Comparison of ENCODE assay signal across 8 mouse cellular contexts in genomic region chr9:83956632-83957314, GRCm38 (mm10). TPM values are rescaled to one million over a fixed set of nuclear protein-coding genes. Genes with fewer than 3 reads are reported as not detected.
DNase-seq lines count a peak whose midpoint lies in the region; ATAC-seq and TF ChIP-seq lines count a peak whose summit lies in the region.

No protein-coding gene starts in this region.

- TF ChIP-seq CTCF in spleen, adult 2 months (IDR thresholded peaks at IDR 0.05; ENCODE audit: extremely low read depth, insufficient read depth, insufficient read length, insufficient replicate concordance) = peak; percentile 80; the same call in 1 of the 2 replicates

- ATAC-seq in embryonic facial prominence, embryonic 15.5 days (ENCODE audit: insufficient number of reproducible peaks, low FRiP score, low TSS enrichment, low read depth) = peak; percentile 65; the same call in 1 of the 2 replicates
- ATAC-seq in limb, embryonic 13.5 days (ENCODE audit: low FRiP score, low read depth) = peak; percentile 85
- ATAC-seq in midbrain, embryonic 16.5 days = peak; percentile 95

- H3K9ac ChIP-seq in embryonic facial prominence, embryonic 15.5 days = no peak overlapping the region
- 0 out of 2 replicates have a peak overlapping the region, but pooled peaks have one; percentile 31 for H3K9ac ChIP-seq in limb, embryonic 13.5 days
- no peak overlapping the region for H3K9ac ChIP-seq in midbrain, embryonic 16.5 days (ENCODE audit: low read depth, low read length)

- 51% methylated on average over 15 of the region's 15 CpGs for WGBS in embryonic facial prominence, embryonic 15.5 days
- 56% methylated on average over 15 of the region's 15 CpGs for WGBS in limb, embryonic 13.5 days
- 51% methylated on average over 15 of the region's 15 CpGs for WGBS in midbrain, embryonic 16.5 days
- WGBS in spleen, adult 2 months = 55% methylated on average over 15 of the region's 15 CpGs

- no peak for TF ChIP-seq POLR2A in spleen, adult 2 months (IDR thresholded peaks at IDR 0.05; ENCODE audit: low read depth, low read length)

- H3K4me2 ChIP-seq in embryonic facial prominence, embryonic 15.5 days (replicated peaks) = no peak overlapping the region
- no peak overlapping the region for H3K4me2 ChIP-seq in limb, embryonic 13.5 days (replicated peaks)
- no peak overlapping the region for H3K4me2 ChIP-seq in midbrain, embryonic 16.5 days (ENCODE audit: low read length)

- no peaks in the 10 kb centered on the region for H3K9me3 ChIP-seq in embryonic facial prominence, embryonic 15.5 days (replicated peaks)
- no peaks in the 10 kb centered on the region for H3K9me3 ChIP-seq in limb, embryonic 13.5 days
- no peaks in the 10 kb centered on the region for H3K9me3 ChIP-seq in midbrain, embryonic 16.5 days (replicated peaks; ENCODE audit: control insufficient read depth, low read length, poor library complexity, severe bottlenecking)

- DNase-seq in A20 (ENCODE audit: low read depth, low spot score) = peak; percentile 70
- peak; percentile 43 to 61 for DNase-seq in adrenal gland, postnatal 4 days (ENCODE audit: low spot score in 2 of 2)
- peak; percentile 34 to 70 for DNase-seq in heart, adult 9 months (ENCODE audit: low spot score in 2 of 2)
- peak; percentile 83 for DNase-seq in kidney, adult 9 months
- peak; percentile 31 to 72 for DNase-seq in spleen, adult 2 months (ENCODE audit: low read depth in 1 of 2, low spot score in 2 of 2)

- H3K4me3 ChIP-seq in embryonic facial prominence, embryonic 15.5 days (replicated peaks) = no peak overlapping the region
- H3K4me3 ChIP-seq in limb, embryonic 13.5 days = no peak overlapping the region
- no peak overlapping the region for H3K4me3 ChIP-seq in midbrain, embryonic 16.5 days (ENCODE audit: low read depth, low read length)
- H3K4me3 ChIP-seq in spleen, adult 2 months (ENCODE audit: extremely low read depth, insufficient read depth, insufficient read length) = no peak overlapping the region

- no peaks in the 10 kb centered on the region for H3K36me3 ChIP-seq in embryonic facial prominence, embryonic 15.5 days
- H3K36me3 ChIP-seq in limb, embryonic 13.5 days = peaks cover 10% of the 10 kb centered on the region; the same call in 1 of the 2 replicates
- no peaks in the 10 kb centered on the region for H3K36me3 ChIP-seq in midbrain, embryonic 16.5 days (ENCODE audit: control insufficient read depth, insufficient read depth, low read length)
- no peaks in the 10 kb centered on the region for H3K36me3 ChIP-seq in spleen, adult 2 months (ENCODE audit: control insufficient read depth, insufficient read depth, low read length)

- no peaks in the 10 kb centered on the region for H3K27me3 ChIP-seq in embryonic facial prominence, embryonic 15.5 days
- H3K27me3 ChIP-seq in limb, embryonic 13.5 days = 0 out of 2 replicates have a peak, but pooled peaks cover 2% of the 10 kb centered on the region
- no peaks in the 10 kb centered on the region for H3K27me3 ChIP-seq in midbrain, embryonic 16.5 days (ENCODE audit: control insufficient read depth, insufficient read depth, low read depth, low read length)
- H3K27me3 ChIP-seq in spleen, adult 2 months (ENCODE audit: control insufficient read depth, insufficient read depth, low read length) = no peaks in the 10 kb centered on the region

- no peak overlapping the region for H3K27ac ChIP-seq in embryonic facial prominence, embryonic 15.5 days (replicated peaks)
- H3K27ac ChIP-seq in limb, embryonic 13.5 days = no peak overlapping the region
- H3K27ac ChIP-seq in midbrain, embryonic 16.5 days (ENCODE audit: low read length) = no peak overlapping the region
- no peak overlapping the region for H3K27ac ChIP-seq in spleen, adult 2 months (ENCODE audit: insufficient read depth, low read length)

- H3K4me1 ChIP-seq in embryonic facial prominence, embryonic 15.5 days = no peaks in the 10 kb centered on the region
- H3K4me1 ChIP-seq in limb, embryonic 13.5 days = no peaks in the 10 kb centered on the region
- H3K4me1 ChIP-seq in midbrain, embryonic 16.5 days (ENCODE audit: control insufficient read depth, insufficient read depth, low read length) = no peaks in the 10 kb centered on the region
- no peaks in the 10 kb centered on the region for H3K4me1 ChIP-seq in spleen, adult 2 months (ENCODE audit: control insufficient read depth, insufficient read depth, insufficient read length)

RNA-seq across cellular contexts. Expression of gene Bckdhb, which starts 31.8 kb away (rescaled TPM):
- total RNA-seq in adrenal gland, postnatal 4 days (2021) = 10 to 100 TPM; 57.4 to 75.0 TPM
- 38.8 and 42.3 TPM in 2 replicates for polyA plus RNA-seq in embryonic facial prominence, embryonic 15.5 days (2015; fragmentation: Nextera tagmentation; extraction: Ambion mirVana)
- 53.4 and 54.4 TPM in 2 replicates for polyA plus RNA-seq in limb, embryonic 13.5 days (2015; fragmentation: Nextera tagmentation; extraction: Ambion mirVana)
- polyA plus RNA-seq in midbrain, embryonic 16.5 days (2015; fragmentation: Nextera tagmentation; extraction: Ambion mirVana) = 29.7 and 32.0 TPM in 2 replicates
- polyA plus RNA-seq in spleen, adult 2 months (2012; rRNA removed) = 5.1 and 5.4 TPM in 2 replicates
